Mouse (Mus musculus) left cerebral cortex, adult 2 months (tissue): ENCODE measurements around the gene Pcolce. TPM values are rescaled to one million over a fixed set of nuclear protein-coding genes. Genes with fewer than 3 reads are reported as not detected.

Source experiments
- DNase-seq, 2 experiments: peaks; one replicate each; pipeline ENCODE4 v3.0.0; 2021 to 2022; ENCODE audit warnings: low spot score in 2 of 2, mixed read lengths in 1 of 2; ENCODE audit errors: extremely low spot score in 1 of 2
- H3K27ac ChIP-seq: fragments of 200-600 bp; 2 replicates; pipeline ENCODE4 v1.8.1; 2022
- H3K4me3 ChIP-seq: fragments of 200-600 bp; 2 replicates; pipeline ENCODE4 v1.8.1; 2022
- CTCF ChIP-seq: fragments of 200-600 bp; IDR thresholded peaks from 2 replicates; pipeline ENCODE4 v1.8.1; 2022; ENCODE audit warnings: antibody characterized with exemption, mild to moderate bottlenecking, moderate library complexity
- intact Hi-C: fragments of 180-260 bp; cut with DNase I; formaldehyde crosslinking; loops from one replicate; pipeline ENCODE4 v1.15.1; 2025
- total RNA-seq, 2 experiments: library from RNA; stranded (reverse); gene quantifications; 2 replicates each; pipeline ENCODE4 v1.2.3; 2021

The Pcolce gene
- total RNA-seq, 2 experiments from 2014 or later, result 9.6 to 11.2 TPM

GRCm38 (mm10) chr5:137645091-137645651, 31.6 kb upstream of the Pcolce start:
- no peak for TF ChIP-seq CTCF
- intact Hi-C loops, result no loop called here
- Histone ChIP-seq H3K4me3 (peak overlapping the region; percentile 32), H3K27ac (no peak overlapping the region)
- no peak for DNase-seq

GRCm38 (mm10) chr5:137644484-137644883, 30.9 kb upstream of the Pcolce start:
- no peak for TF ChIP-seq CTCF
- Histone ChIP-seq H3K27ac (no peak overlapping the region), H3K4me3 (no peak overlapping the region)
- DNase-seq, result no peak
- intact Hi-C loops, result no loop called here

GRCm38 (mm10) chr5:137642886-137643285, 29.3 kb upstream of the Pcolce start:
- TF ChIP-seq CTCF, result no peak
- Histone ChIP-seq H3K4me3 (no peak overlapping the region), H3K27ac (no peak overlapping the region)
- intact Hi-C loops, result no loop called here
- DNase-seq, result no peak

GRCm38 (mm10) chr5:137641054-137641453, 27.5 kb upstream of the Pcolce start, which contains the start of gene Sap25:
Sap25 (plus strand) TSS chr5:137641334.
- no peak within 1 kb of the TSS for H3K27ac ChIP-seq
- no peak within 1 kb of the TSS for H3K4me3 ChIP-seq
- intact Hi-C loops, result no loop called here
- TF ChIP-seq CTCF, result peak; percentile 41
- DNase-seq, result no peak

GRCm38 (mm10) chr5:137639472-137639871, 25.9 kb upstream of the Pcolce start:
- DNase-seq, result no peak
- no peak for TF ChIP-seq CTCF
- intact Hi-C loops, result no loop called here
- no peak overlapping the region for H3K4me3 ChIP-seq
- no peak overlapping the region for H3K27ac ChIP-seq

GRCm38 (mm10) chr5:137633397-137634084, 20.0 kb upstream of the Pcolce start:
- TF ChIP-seq CTCF, result no peak
- intact Hi-C loops, result no loop called here
- no peak for DNase-seq
- Histone ChIP-seq H3K27ac (no peak overlapping the region), H3K4me3 (no peak overlapping the region)

GRCm38 (mm10) chr5:137631591-137631990, 18.0 kb upstream of the Pcolce start:
- Histone ChIP-seq H3K27ac (peak overlapping the region; percentile 72), H3K4me3 (no peak overlapping the region)
- intact Hi-C loops, result no loop called here
- DNase-seq, result no peak
- no peak for TF ChIP-seq CTCF

- intact Hi-C loops, result no loop called here
- DNase-seq, result peak in 1 of 2 experiments; percentile 45
- Histone ChIP-seq H3K27ac (peak overlapping the region; percentile 72), H3K4me3 (peak overlapping the region; percentile 21)
- no peak for TF ChIP-seq CTCF
Observed at GRCm38 (mm10) chr5:137631171-137631570, 17.6 kb upstream of the Pcolce start.

- TF ChIP-seq CTCF, result no peak
- Histone ChIP-seq H3K27ac (peak overlapping the region; percentile 72), H3K4me3 (peak overlapping the region; percentile 100)
- DNase-seq, result no peak
- intact Hi-C loops, result no loop called here
Observed at GRCm38 (mm10) chr5:137630602-137631001, 17.0 kb upstream of the Pcolce start.

- Histone ChIP-seq H3K4me3 (peak overlapping the region; percentile 100), H3K27ac (peak overlapping the region; percentile 64)
- intact Hi-C loops, result loop anchor here (2.0 kb wide), 1 partner anchor 53 kb away; no protein-coding TSS in a partner anchor
- TF ChIP-seq CTCF, result no peak
- DNase-seq, result no peak
Observed at GRCm38 (mm10) chr5:137629906-137630545, 16.4 kb upstream of the Pcolce start.

- Histone ChIP-seq H3K4me3 (peak overlapping the region; percentile 100), H3K27ac (peak overlapping the region; percentile 93)
- DNase-seq, result no peak
- no peak for TF ChIP-seq CTCF
- intact Hi-C loops, result loop anchor here (2.0 kb wide), 1 partner anchor 53 kb away; no protein-coding TSS in a partner anchor
Observed at GRCm38 (mm10) chr5:137629306-137629721, 15.7 kb upstream of the Pcolce start.
